Mouse (Mus musculus) MEL (cell line): ENCODE results near the gene Lmbrd1. TPM values are rescaled to one million over a fixed set of nuclear protein-coding genes. Genes with fewer than 3 reads are reported as not detected.

ENCODE experiments used
- DNase-seq: peaks from one replicate; pipeline ENCODE4 v3.0.0; 2011; ENCODE audit warnings: low read depth, low spot score
- H3K27ac ChIP-seq: 2 replicates; pipeline ENCODE4 v1.5.1; 2012; ENCODE audit warnings: low read depth, mild to moderate bottlenecking, control low read depth, low read length, moderate library complexity; ENCODE audit not compliant: control insufficient read depth
- H3K27me3 ChIP-seq, 2 experiments: fragments of 150-350 bp in 1 of 2; sonication (generic) in 1 of 2; 2 replicates each; pipeline ENCODE4 v1.6.1; 2012; ENCODE audit warnings: low read length in 2 of 2, mild to moderate bottlenecking in 2 of 2, improper control_type of control experiment in 1 of 2, moderate library complexity in 1 of 2; ENCODE audit not compliant: insufficient read depth in 2 of 2, control insufficient read depth in 1 of 2
- H3K36me3 ChIP-seq, 2 experiments: 2 replicates each; pipeline ENCODE4 v1.6.1; 2012 to 2014; ENCODE audit warnings: low read length in 2 of 2, improper control_type of control experiment in 1 of 2, inconsistent platforms in 1 of 2, mild to moderate bottlenecking in 1 of 2; ENCODE audit not compliant: insufficient read depth in 2 of 2, control insufficient read depth in 1 of 2
- H3K4me1 ChIP-seq, 2 experiments: fragments of 150-350 bp in 1 of 2; sonication (generic) in 1 of 2; 2 replicates each; pipeline ENCODE4 v1.6.1; 2012; ENCODE audit warnings: low read length in 2 of 2, improper control_type of control experiment in 1 of 2, mild to moderate bottlenecking in 1 of 2; ENCODE audit not compliant: insufficient read depth in 2 of 2, control insufficient read depth in 1 of 2
- H3K4me3 ChIP-seq, 2 experiments: fragments of 150-350 bp in 1 of 2; sonication (generic) in 1 of 2; 2 replicates each; pipeline ENCODE4 v1.5.1; 2012; ENCODE audit warnings: low read depth in 2 of 2, low read length in 2 of 2, mild to moderate bottlenecking in 2 of 2, moderate library complexity in 2 of 2, control low read depth in 1 of 2, improper control_type of control experiment in 1 of 2; ENCODE audit not compliant: control insufficient read depth in 1 of 2, insufficient read depth in 1 of 2
- H3K79me2 ChIP-seq: 2 replicates; pipeline ENCODE4 v1.6.1; 2012; ENCODE audit warnings: mild to moderate bottlenecking, low read length, moderate library complexity; ENCODE audit not compliant: control insufficient read depth, poor library complexity, insufficient read depth
- H3K9ac ChIP-seq: 2 replicates; pipeline ENCODE4 v1.6.1; 2012; ENCODE audit warnings: low read depth, mild to moderate bottlenecking, control low read depth, low read length, moderate library complexity; ENCODE audit not compliant: control insufficient read depth, poor library complexity, severe bottlenecking
- H3K9me3 ChIP-seq: fragments of 150-350 bp; sonication (generic); replicated peaks from 2 replicates; pipeline ENCODE4 v1.6.1; 2012; ENCODE audit warnings: mild to moderate bottlenecking, low read length, improper control_type of control experiment, moderate library complexity; ENCODE audit not compliant: insufficient read depth
- BHLHE40 ChIP-seq: IDR thresholded peaks from 2 replicates; pipeline ENCODE4 v1.6.1; 2012; ENCODE audit warnings: low read depth, mild to moderate bottlenecking, inconsistent platforms, low read length, improper control_type of control experiment, borderline replicate concordance
- E2F4 ChIP-seq: IDR thresholded peaks from 2 replicates; pipeline ENCODE4 v1.6.1; 2011; ENCODE audit warnings: low read depth, low read length, improper control_type of control experiment, borderline replicate concordance
- GABPA ChIP-seq: IDR thresholded peaks from 2 replicates; pipeline ENCODE4 v1.6.1; 2012; ENCODE audit warnings: low read depth, mild to moderate bottlenecking, inconsistent platforms, low read length, improper control_type of control experiment, moderate library complexity
- JUND ChIP-seq: IDR thresholded peaks from 2 replicates; pipeline ENCODE4 v1.6.1; 2011; ENCODE audit warnings: low read depth, mild to moderate bottlenecking, improper control_type of control experiment, low read length
- KAT2A ChIP-seq: conservative IDR thresholded peaks from 2 replicates; pipeline ENCODE4 v1.6.1; 2012; ENCODE audit warnings: low read depth, low read length, improper control_type of control experiment, inconsistent platforms
- MAX ChIP-seq: IDR thresholded peaks from 2 replicates; pipeline ENCODE4 v1.6.1; 2011; ENCODE audit warnings: low read length, improper control_type of control experiment
- MXI1 ChIP-seq: IDR thresholded peaks from 2 replicates; pipeline ENCODE4 v1.6.1; 2011; ENCODE audit warnings: mild to moderate bottlenecking, low read depth, low read length, improper control_type of control experiment
- MYB ChIP-seq: IDR thresholded peaks from 2 replicates; pipeline ENCODE4 v1.6.1; 2011; ENCODE audit warnings: mild to moderate bottlenecking, low read depth, low read length, improper control_type of control experiment
- POLR2A ChIP-seq, 2 experiments: IDR thresholded peaks; 2 replicates each; pipeline ENCODE4 v1.6.1; 2011 to 2012; ENCODE audit warnings: low read length in 2 of 2, mild to moderate bottlenecking in 2 of 2, control low read depth in 1 of 2, improper control_type of control experiment in 1 of 2, low read depth in 1 of 2, moderate library complexity in 1 of 2; ENCODE audit not compliant: control insufficient read depth in 1 of 2, insufficient read depth in 1 of 2, poor library complexity in 1 of 2
- POLR2AphosphoS2 ChIP-seq: IDR thresholded peaks from 2 replicates; pipeline ENCODE4 v1.6.1; 2011; ENCODE audit warnings: low read length, improper control_type of control experiment
- RCOR1 ChIP-seq: IDR thresholded peaks from 2 replicates; pipeline ENCODE4 v1.6.1; 2012; ENCODE audit warnings: low read depth, mild to moderate bottlenecking, inconsistent platforms, low read length, improper control_type of control experiment
- SIN3A ChIP-seq: IDR thresholded peaks from 2 replicates; pipeline ENCODE4 v1.6.1; 2012; ENCODE audit warnings: low read length, improper control_type of control experiment, inconsistent platforms
- SMC3 ChIP-seq: IDR thresholded peaks from 2 replicates; pipeline ENCODE4 v1.6.1; 2011; ENCODE audit warnings: low read depth, low read length, improper control_type of control experiment
- TAL1 ChIP-seq: IDR thresholded peaks from 2 replicates; pipeline ENCODE4 v1.6.1; 2012; ENCODE audit warnings: mild to moderate bottlenecking, inconsistent platforms, low read length, moderate library complexity, mixed read lengths
- TBP ChIP-seq: IDR thresholded peaks from 2 replicates; pipeline ENCODE4 v1.8.0; 2011; ENCODE audit warnings: low read depth, low read length, improper control_type of control experiment
- USF1 ChIP-seq: IDR thresholded peaks from 2 replicates; pipeline ENCODE4 v1.6.1; 2014; ENCODE audit warnings: low read depth, mild to moderate bottlenecking, inconsistent platforms, low read length, improper control_type of control experiment, moderate library complexity
- ZC3H11A ChIP-seq: IDR thresholded peaks from 2 replicates; pipeline ENCODE4 v1.6.1; 2012; ENCODE audit warnings: low read depth, mild to moderate bottlenecking, inconsistent platforms, low read length, improper control_type of control experiment
- ZKSCAN1 ChIP-seq: IDR thresholded peaks from 2 replicates; pipeline ENCODE4 v1.6.1; 2012; ENCODE audit warnings: low read depth, mild to moderate bottlenecking, inconsistent platforms, low read length, improper control_type of control experiment, moderate library complexity
- ZMIZ1 ChIP-seq: IDR thresholded peaks from 2 replicates; pipeline ENCODE4 v1.6.1; 2012; ENCODE audit warnings: low read depth, mild to moderate bottlenecking, inconsistent platforms, low read length, improper control_type of control experiment, moderate library complexity
- ZNF384 ChIP-seq: IDR thresholded peaks from 2 replicates; pipeline ENCODE4 v1.6.1; 2012; ENCODE audit warnings: low read depth, mild to moderate bottlenecking, inconsistent platforms, low read length, improper control_type of control experiment
- polyA plus RNA-seq, 2 experiments: library from polyadenylated mRNA; stranded (reverse) in 1 of 2; unstranded in 1 of 2; fragments of >175 nt in 1 of 2; fragments of >200 nt in 1 of 2; gene quantifications; 2 replicates each; pipeline versions ENCODE4 v1.2.1 to v1.2.4; 2012; ENCODE audit warnings: low replicate concordance in 2 of 2, low read depth in 1 of 2; ENCODE audit not compliant: insufficient read length in 2 of 2, insufficient read depth in 1 of 2, missing spikeins in 1 of 2
- total RNA-seq: library from RNA; depleted of rRNA; stranded (reverse); fragments of 300-350 nt; gene quantifications from 2 replicates; pipeline ENCODE4 v1.2.3, GENCODE M21; 2012

The Lmbrd1 gene
- total and polyA plus RNA-seq, 3 experiments = 17.3 to 24.0 TPM; not detected in 1

DNA sequence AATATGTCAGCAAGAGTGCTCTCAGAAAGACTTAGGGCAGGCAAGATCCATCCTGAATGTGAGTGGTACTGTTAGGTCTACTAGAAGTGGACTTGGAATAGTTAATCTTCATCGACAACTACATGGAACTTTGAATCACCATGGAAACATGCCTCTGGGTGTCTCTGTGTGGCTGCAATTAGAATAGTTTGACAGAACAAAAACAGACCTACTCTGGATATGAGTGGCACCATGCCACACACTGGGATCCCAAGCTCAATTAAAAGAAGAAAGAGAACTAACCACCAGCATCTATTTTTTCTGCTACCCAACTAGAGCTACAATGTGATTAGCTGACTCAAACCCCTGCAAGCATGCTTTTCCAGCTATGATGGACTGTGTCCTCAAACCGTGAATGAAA lies 95.2 kb downstream of the Lmbrd1 start:
- Histone ChIP-seq H3K4me3 (no peak overlapping the region), H3K36me3 (no peaks in the 10 kb centered on the region), H3K4me1 (no peaks in the 10 kb centered on the region), H3K27ac (no peak overlapping the region), H3K27me3 (no peaks in the 10 kb centered on the region), H3K9ac (no peak overlapping the region), H3K9me3 (no peaks in the 10 kb centered on the region), H3K79me2 (no peaks in the 10 kb centered on the region)
- no peak for TF ChIP-seq E2F4
- no peak for TF ChIP-seq MYB
- TF ChIP-seq KAT2A = no peak
- no peak for TF ChIP-seq POLR2AphosphoS2
- TF ChIP-seq POLR2A (IDR thresholded peaks at IDR 0.05; ENCODE audit: control insufficient read depth in 1 of 2, insufficient read depth in 1 of 2, low read depth in 1 of 2, low read length in 2 of 2, poor library complexity in 1 of 2) = no peak
- no peak for TF ChIP-seq BHLHE40
- TF ChIP-seq MXI1 = no peak
- no peak for TF ChIP-seq MAX
- TF ChIP-seq ZC3H11A = no peak
- no peak for TF ChIP-seq ZMIZ1
- no peak for TF ChIP-seq TAL1
- TF ChIP-seq TBP = no peak
- TF ChIP-seq ZNF384 = no peak
- TF ChIP-seq USF1 = no peak
- no peak for TF ChIP-seq SIN3A
- no peak for TF ChIP-seq JUND
- TF ChIP-seq GABPA = no peak
- DNase-seq = no peak

DNA sequence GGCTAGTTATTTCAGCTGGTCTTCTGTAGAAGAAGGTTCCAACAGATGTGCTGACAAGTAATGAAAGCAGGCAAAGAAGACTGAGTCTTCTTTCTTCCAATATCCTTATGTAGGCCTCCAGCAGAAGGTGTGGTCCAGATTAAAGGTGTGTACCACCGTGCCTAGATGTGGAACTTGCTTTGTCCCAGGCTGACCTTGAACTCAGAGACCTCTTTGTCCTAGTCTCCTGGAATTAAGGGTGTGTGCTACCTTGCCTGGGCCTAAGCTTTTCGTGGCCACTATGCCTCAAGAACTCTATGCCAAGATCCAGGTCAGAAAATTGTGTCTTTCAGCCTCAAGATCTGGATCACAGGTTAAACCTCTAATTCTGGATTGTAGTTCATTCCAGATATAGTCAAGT lies 98.1 kb downstream of the Lmbrd1 start:
- Histone ChIP-seq H3K4me3 (no peak overlapping the region), H3K36me3 (no peaks in the 10 kb centered on the region), H3K27ac (no peak overlapping the region), H3K9ac (no peak overlapping the region), H3K9me3 (no peaks in the 10 kb centered on the region), H3K4me1 (no peaks in the 10 kb centered on the region), H3K79me2 (no peaks in the 10 kb centered on the region), H3K27me3 (no peaks in the 10 kb centered on the region)
- DNase-seq = no peak
- no peak for TF ChIP-seq USF1
- TF ChIP-seq GABPA = no peak
- no peak for TF ChIP-seq ZKSCAN1
- TF ChIP-seq ZNF384 = no peak
- TF ChIP-seq MAX = no peak
- no peak for TF ChIP-seq SMC3
- no peak for TF ChIP-seq RCOR1
- no peak for TF ChIP-seq POLR2A (IDR thresholded peaks at IDR 0.05; ENCODE audit: control insufficient read depth in 1 of 2, insufficient read depth in 1 of 2, low read depth in 1 of 2, low read length in 2 of 2, poor library complexity in 1 of 2)
